Mouse (Mus musculus) thymus, adult 2 months (tissue): ENCODE measurements around the gene Tdg.

Experiments used
- CTCF ChIP-seq: fragments of 200-500 bp; IDR thresholded peaks from 2 replicates; pipeline ENCODE4 v1.5.1; 2012; ENCODE audit warnings: mild to moderate bottlenecking, control low read depth, low read length, moderate library complexity, borderline replicate concordance; ENCODE audit not compliant: control insufficient read depth, poor library complexity, insufficient read depth; ENCODE audit errors: extremely low read depth
- POLR2A ChIP-seq: fragments of 200-500 bp; IDR thresholded peaks from 2 replicates; pipeline ENCODE4 v1.6.1; 2012; ENCODE audit warnings: mild to moderate bottlenecking, low read length, control low read depth, moderate library complexity; ENCODE audit not compliant: control insufficient read depth, poor library complexity, insufficient read depth; ENCODE audit errors: extremely low read depth

GRCm38 (mm10) chr10:82641481-82641880 lies 11.9 kb downstream of the Tdg start:
- TF ChIP-seq POLR2A: no peak
- TF ChIP-seq CTCF: no peak
